In the genomic region with DNA sequence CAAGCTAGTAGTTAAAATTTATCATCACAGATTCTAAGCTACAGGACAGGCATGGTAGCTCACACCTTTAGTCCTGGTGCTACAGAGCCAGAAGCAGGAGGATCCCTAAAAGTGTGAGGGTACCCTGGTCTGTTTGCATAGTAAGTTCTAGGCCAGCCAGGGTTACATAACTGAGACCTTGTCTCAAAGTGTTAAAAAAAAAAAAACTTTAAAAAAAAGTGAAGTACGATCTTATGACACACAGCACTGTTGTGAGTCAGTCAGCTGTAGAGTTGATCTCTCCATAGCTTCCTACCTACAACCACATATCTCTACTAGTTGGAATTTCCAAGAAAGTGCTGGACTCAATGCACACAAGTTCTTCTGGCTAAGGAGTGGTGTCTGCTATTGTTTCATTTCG, we compare ENCODE assay signal across 22 mouse cellular contexts.
"Had no signal": no experiment of that assay in that cellular context is flagged by ENCODE, and none has a peak within 500 bp of the region (broad histone marks: within the 10 kb centered on the region; RNA-seq: fewer than 3 reads in every experiment).

No protein-coding gene starts in this region.

- H3K4me2 ChIP-seq: limb, embryonic 12.5 days; limb, embryonic 15.5 days; liver, embryonic 11.5 days; lung, embryonic 14.5 days had no signal

- H3K9me3 ChIP-seq: limb, embryonic 12.5 days; limb, embryonic 15.5 days had no signal

- H3K9ac ChIP-seq: limb, embryonic 12.5 days; limb, embryonic 15.5 days; liver, embryonic 14.5 days; liver, postnatal 0 days; lung, embryonic 14.5 days had no signal

- H3K4me3 ChIP-seq: layer of hippocampus, adult 2 months; left cerebral cortex, adult 2 months; limb, embryonic 12.5 days; limb, embryonic 15.5 days had no signal

- DNase-seq: kidney, adult 11 months; kidney, adult 8-10 months; kidney, postnatal 14 days; layer of hippocampus, adult 9-11 months; left cerebral cortex, postnatal 4 days; liver, postnatal 0 days; lung, embryonic 14.5 days; lung, postnatal 36 days; midbrain, embryonic 14.5 days; right cerebral cortex, postnatal 14 days; right cerebral cortex, postnatal 4 days; thymus, adult 2 months; thymus, postnatal 14 days; thymus, postnatal 4 days had no signal

- ATAC-seq: liver, postnatal 0 days; lung, postnatal 0 days had no signal

- H3K27me3 ChIP-seq: limb, embryonic 12.5 days had no signal

- H3K27ac ChIP-seq: layer of hippocampus, adult 2 months; left cerebral cortex, adult 2 months; limb, embryonic 12.5 days; limb, embryonic 15.5 days; liver, embryonic 14.5 days; stomach, postnatal 0 days had no signal

- H3K36me3 ChIP-seq: limb, embryonic 12.5 days had no signal
